Mouse (Mus musculus) cerebellum, postnatal 36 days (tissue): ENCODE results near the gene Tagln2.

Experiments used
- DNase-seq, 2 experiments: peaks; one replicate each; pipeline ENCODE4 v3.0.0; 2021 to 2022; ENCODE audit warnings: mixed read lengths in 2 of 2

Tagln2 gene

GRCm38 (mm10) chr1:172499765-172500441 lies at the start of gene Tagln2:
Tagln2 (plus strand) TSS chr1:172500047.
- DNase-seq = no peak

GRCm38 (mm10) chr1:172450226-172450625 lies 49.6 kb upstream of the Tagln2 start:
- DNase-seq = no peak

- DNase-seq = no peak
Measured at GRCm38 (mm10) chr1:172450848-172451470, 48.9 kb upstream of the Tagln2 start.

- no peak for DNase-seq
Measured at GRCm38 (mm10) chr1:172452911-172453310, 46.9 kb upstream of the Tagln2 start.

GRCm38 (mm10) chr1:172453810-172454209 lies 46.0 kb upstream of the Tagln2 start:
- no peak for DNase-seq

GRCm38 (mm10) chr1:172455416-172455815 lies 44.4 kb upstream of the Tagln2 start:
- DNase-seq = no peak

- no peak for DNase-seq
Measured at GRCm38 (mm10) chr1:172456001-172456677, 43.7 kb upstream of the Tagln2 start.

GRCm38 (mm10) chr1:172457196-172457595 lies 42.7 kb upstream of the Tagln2 start:
- DNase-seq = no peak

GRCm38 (mm10) chr1:172458041-172458440 lies 41.8 kb upstream of the Tagln2 start:
- DNase-seq = no peak

- no peak for DNase-seq
Measured at GRCm38 (mm10) chr1:172461602-172462001, 38.2 kb upstream of the Tagln2 start.

GRCm38 (mm10) chr1:172462534-172462933 lies 37.3 kb upstream of the Tagln2 start:
- no peak for DNase-seq

- no peak for DNase-seq
Measured at GRCm38 (mm10) chr1:172463387-172464333, 36.2 kb upstream of the Tagln2 start.

- DNase-seq = no peak
Measured at GRCm38 (mm10) chr1:172468301-172468877, 31.5 kb upstream of the Tagln2 start.

GRCm38 (mm10) chr1:172469373-172469772 lies 30.5 kb upstream of the Tagln2 start:
- DNase-seq = no peak

- no peak for DNase-seq
Measured at GRCm38 (mm10) chr1:172469810-172470448, 29.9 kb upstream of the Tagln2 start.

- no peak for DNase-seq
Measured at GRCm38 (mm10) chr1:172472909-172473308, 26.9 kb upstream of the Tagln2 start.

GRCm38 (mm10) chr1:172474196-172474595 lies 25.7 kb upstream of the Tagln2 start:
- no peak for DNase-seq

GRCm38 (mm10) chr1:172475054-172475741 lies 24.6 kb upstream of the Tagln2 start, which contains the start of gene Slamf9:
Slamf9 (plus strand) TSS chr1:172475358.
- no peak for DNase-seq

- no peak for DNase-seq
Measured at GRCm38 (mm10) chr1:172478020-172478419, 21.8 kb upstream of the Tagln2 start.

GRCm38 (mm10) chr1:172480376-172480775 lies 19.5 kb upstream of the Tagln2 start:
- DNase-seq = no peak

- no peak for DNase-seq
Measured at GRCm38 (mm10) chr1:172481111-172481510, 18.7 kb upstream of the Tagln2 start.
